Mouse (Mus musculus) v-Abl transformed pro-B cells (cell line): ENCODE results near the gene Lrrc1.

ENCODE experiments used
- in situ Hi-C, 2 experiments: fragments of 400-800 bp; cut with MboI; formaldehyde crosslinking; loops; one replicate each; pipeline ENCODE4 v1.15.1; 2025; ENCODE audit not compliant: unreplicated experiment in 2 of 2

The Lrrc1 gene

GRCm38 (mm10) chr9:77469791-77470607 lies 74.7 kb downstream of the Lrrc1 start:
- in situ Hi-C loops = no loop called here

GRCm38 (mm10) chr9:77466926-77467325 lies 77.7 kb downstream of the Lrrc1 start:
- in situ Hi-C loops = no loop called here

- in situ Hi-C loops = no loop called here
Measured at GRCm38 (mm10) chr9:77465401-77465800, 79.3 kb downstream of the Lrrc1 start.

- in situ Hi-C loops = no loop called here
Measured at GRCm38 (mm10) chr9:77463861-77464260, 80.8 kb downstream of the Lrrc1 start.

GRCm38 (mm10) chr9:77463195-77463594 lies 81.5 kb downstream of the Lrrc1 start:
- in situ Hi-C loops = no loop called here

- in situ Hi-C loops = no loop called here
Measured at GRCm38 (mm10) chr9:77461371-77461915, 83.2 kb downstream of the Lrrc1 start.

- in situ Hi-C loops = no loop called here
Measured at GRCm38 (mm10) chr9:77460408-77460807, 84.3 kb downstream of the Lrrc1 start.

GRCm38 (mm10) chr9:77459365-77459764 lies 85.3 kb downstream of the Lrrc1 start:
- in situ Hi-C loops = no loop called here

- in situ Hi-C loops = no loop called here
Measured at GRCm38 (mm10) chr9:77456169-77456826, 88.4 kb downstream of the Lrrc1 start.

- in situ Hi-C loops = no loop called here
Measured at GRCm38 (mm10) chr9:77455439-77456168, 89.1 kb downstream of the Lrrc1 start.

- in situ Hi-C loops = no loop called here
Measured at GRCm38 (mm10) chr9:77452046-77452807, 92.4 kb downstream of the Lrrc1 start.

GRCm38 (mm10) chr9:77450447-77450846 lies 94.2 kb downstream of the Lrrc1 start:
- in situ Hi-C loops = no loop called here

- in situ Hi-C loops = no loop called here
Measured at GRCm38 (mm10) chr9:77444876-77445275, 99.8 kb downstream of the Lrrc1 start.

- in situ Hi-C loops = no loop called here
Measured at GRCm38 (mm10) chr9:77439371-77439770, 105.3 kb downstream of the Lrrc1 start.

GRCm38 (mm10) chr9:77438836-77439271 lies 105.8 kb downstream of the Lrrc1 start:
- in situ Hi-C loops = no loop called here

GRCm38 (mm10) chr9:77437131-77437530 lies 107.5 kb downstream of the Lrrc1 start:
- in situ Hi-C loops = no loop called here

- in situ Hi-C loops = no loop called here
Measured at GRCm38 (mm10) chr9:77434965-77435364, 109.7 kb downstream of the Lrrc1 start.

GRCm38 (mm10) chr9:77433476-77433875 lies 111.2 kb downstream of the Lrrc1 start:
- in situ Hi-C loops = no loop called here

- in situ Hi-C loops = no loop called here
Measured at GRCm38 (mm10) chr9:77432030-77432429, 112.6 kb downstream of the Lrrc1 start.

- in situ Hi-C loops = no loop called here
Measured at GRCm38 (mm10) chr9:77430413-77431087, 114.1 kb downstream of the Lrrc1 start.
